Mouse (Mus musculus): ENCODE results near the gene Pgap2.

- TF ChIP-seq POLR2A (IDR thresholded peaks at IDR 0.05; ENCODE audit: extremely low read depth, insufficient read depth, low read length): no peak
- no peak for TF ChIP-seq CTCF (IDR thresholded peaks at IDR 0.05; ENCODE audit: extremely low read depth, insufficient read depth, low read length)
Measured at GRCm38 (mm10) chr7:102242917-102243316, 32.9 kb downstream of the Pgap2 start.
